Mouse (Mus musculus) embryo, embryonic 10.5 days (tissue): ENCODE measurements around the gene Far1.

Source experiments
- DNase-seq: peaks from one replicate; pipeline ENCODE4 v3.0.0-alpha.2; 2015; ENCODE audit warnings: low spot score

Gene Far1

GRCm38 (mm10) chr7:113513286-113513962 is at the start of gene Far1:
Gene Far1 (plus strand): TSS chr7:113513834.
- peak; percentile 98 for DNase-seq

- DNase-seq: no peak
Observed at GRCm38 (mm10) chr7:113468345-113468744, 45.3 kb upstream of the Far1 start.

- no peak for DNase-seq
Observed at GRCm38 (mm10) chr7:113470671-113471070, 43.0 kb upstream of the Far1 start.

- no peak for DNase-seq
Observed at GRCm38 (mm10) chr7:113471653-113472052, 42.0 kb upstream of the Far1 start.

DNA sequence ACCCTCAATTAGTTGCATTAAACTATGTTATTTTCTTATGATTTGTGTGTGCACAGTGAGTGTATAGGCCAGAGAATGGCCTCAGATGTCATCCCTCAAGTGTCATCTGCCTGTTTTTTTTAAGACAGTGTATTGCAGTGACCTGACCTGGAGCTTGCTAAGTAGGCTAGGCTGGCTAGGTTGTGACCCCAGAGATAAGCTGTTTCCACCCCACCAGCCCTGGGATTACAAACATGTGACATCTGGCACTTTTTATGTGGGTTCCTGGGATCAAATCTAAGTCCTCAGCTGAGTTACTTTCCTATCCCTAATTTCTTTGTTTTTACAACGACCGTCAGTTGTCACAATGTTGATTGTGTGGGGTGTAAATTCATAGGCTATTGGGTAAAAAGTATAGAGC is 17.8 kb upstream of the Far1 start:
- no peak for DNase-seq

GRCm38 (mm10) chr7:113498413-113498812 is 15.2 kb upstream of the Far1 start:
- DNase-seq: no peak

DNA sequence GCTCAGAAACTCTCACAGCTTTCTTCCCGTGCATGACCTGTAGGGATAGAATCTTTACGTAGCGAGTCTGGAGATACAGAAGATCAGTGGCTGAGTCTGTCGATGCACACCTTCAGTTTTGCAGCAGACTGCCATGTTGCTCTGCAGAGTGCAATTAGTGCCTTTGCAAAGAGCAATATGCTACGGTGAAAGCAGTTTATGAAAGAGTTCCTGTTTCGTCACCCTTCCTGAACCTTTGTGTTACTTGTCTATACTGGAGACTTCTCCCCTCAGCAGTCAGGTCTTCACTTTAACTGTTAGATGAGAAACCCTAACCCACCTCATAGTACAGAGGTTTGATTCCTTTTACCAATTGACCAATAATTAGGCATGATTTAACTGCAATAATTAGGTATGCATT is 13.8 kb upstream of the Far1 start:
- DNase-seq: no peak

- no peak for DNase-seq
Observed at GRCm38 (mm10) chr7:113502453-113502852, 11.2 kb upstream of the Far1 start.

DNA sequence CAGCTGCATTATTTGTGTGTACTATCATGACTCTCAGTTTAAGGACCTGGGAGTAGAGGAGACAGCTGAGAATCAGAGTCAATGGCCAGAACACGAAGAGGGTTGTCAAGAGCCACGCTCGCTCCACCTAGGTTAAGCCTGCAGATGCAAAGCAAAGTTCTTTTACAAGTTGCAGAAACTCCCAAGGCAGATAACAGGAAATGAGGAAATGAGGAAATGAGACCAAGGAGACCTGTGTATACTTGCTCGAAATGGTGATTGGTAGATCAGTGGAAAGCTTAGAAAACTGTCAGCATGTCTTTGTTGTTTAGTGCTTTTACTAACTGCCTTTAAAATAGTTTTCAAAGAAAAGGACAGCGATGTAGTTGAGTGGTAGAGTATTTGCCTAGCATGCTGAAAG is 8.6 kb upstream of the Far1 start:
- no peak for DNase-seq

- no peak for DNase-seq
Observed at GRCm38 (mm10) chr7:113505516-113506045, 8.1 kb upstream of the Far1 start.

GRCm38 (mm10) chr7:113507846-113508245 is 5.8 kb upstream of the Far1 start:
- DNase-seq: no peak

- DNase-seq: no peak
Observed at GRCm38 (mm10) chr7:113511396-113511795, 2.2 kb upstream of the Far1 start.

DNA sequence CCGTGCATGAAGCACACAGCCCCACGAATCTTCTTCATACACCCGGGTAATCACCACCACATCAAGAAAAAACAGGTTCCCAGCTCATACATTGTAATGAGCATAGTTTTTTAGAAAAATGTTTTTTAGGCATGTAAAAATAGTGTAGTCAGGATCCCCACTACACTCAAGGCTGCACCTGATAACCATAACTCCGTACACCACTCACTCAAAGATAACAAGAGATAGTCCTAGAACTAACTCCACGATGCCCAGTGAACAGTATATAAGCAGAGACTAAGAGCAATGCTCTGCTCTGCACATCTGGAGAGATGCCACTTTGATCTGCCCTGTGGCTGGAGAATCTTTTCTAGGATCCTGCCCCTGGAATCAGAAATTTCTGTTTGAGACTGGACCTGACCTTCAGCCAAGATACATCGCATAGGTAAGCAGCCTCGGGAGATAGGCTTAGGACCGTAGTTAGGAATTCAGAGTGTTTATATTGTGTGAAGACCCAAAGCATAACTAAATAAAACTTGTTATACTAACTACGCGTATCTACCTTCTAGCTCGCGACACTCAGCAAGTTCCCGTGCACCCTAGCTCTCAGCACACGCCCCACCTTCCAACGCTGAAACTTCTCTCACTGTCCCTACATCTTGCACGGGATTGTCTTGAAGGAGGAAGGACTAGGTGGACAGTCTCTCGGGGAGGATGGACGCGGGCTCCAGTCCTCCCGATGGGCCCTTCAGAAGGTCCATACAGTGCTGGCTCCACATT is 928 bp upstream of the Far1 start:
- no peak for DNase-seq

DNA sequence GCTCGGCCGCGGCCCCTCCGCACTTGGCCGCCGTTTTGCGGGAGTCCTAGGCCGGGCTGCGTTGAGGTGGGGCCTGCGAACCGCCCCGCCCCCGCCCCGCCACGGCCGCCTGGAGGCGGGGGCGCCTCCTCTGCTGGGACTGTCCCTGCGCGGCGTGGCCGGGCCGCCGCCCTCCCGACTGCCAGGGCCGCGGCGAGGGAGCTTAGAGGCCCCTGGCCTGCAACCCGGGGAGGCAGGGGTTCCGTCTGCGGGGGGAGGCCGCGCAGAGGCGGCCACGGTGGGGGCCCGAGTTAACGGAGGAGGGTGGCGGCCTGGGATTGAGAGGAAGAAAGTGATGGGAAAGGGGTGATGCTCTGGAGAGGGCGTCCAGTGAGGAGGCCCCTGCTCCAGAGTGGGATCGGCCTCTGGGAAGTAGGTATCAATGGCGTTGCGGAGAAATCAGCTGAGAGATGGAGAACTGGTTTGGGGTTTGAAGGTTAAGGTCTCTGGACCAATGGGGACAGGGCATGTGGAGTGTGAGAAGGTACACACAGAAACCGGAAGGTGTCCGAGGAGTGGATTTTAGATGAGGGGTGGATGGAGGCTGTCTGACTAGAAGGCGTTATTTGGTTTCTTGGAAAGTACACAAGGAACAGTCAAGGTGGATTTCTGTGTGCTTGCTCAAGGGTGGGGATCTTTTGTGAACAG is 472 bp downstream of the Far1 start:
- DNase-seq: peak; percentile 68

DNA sequence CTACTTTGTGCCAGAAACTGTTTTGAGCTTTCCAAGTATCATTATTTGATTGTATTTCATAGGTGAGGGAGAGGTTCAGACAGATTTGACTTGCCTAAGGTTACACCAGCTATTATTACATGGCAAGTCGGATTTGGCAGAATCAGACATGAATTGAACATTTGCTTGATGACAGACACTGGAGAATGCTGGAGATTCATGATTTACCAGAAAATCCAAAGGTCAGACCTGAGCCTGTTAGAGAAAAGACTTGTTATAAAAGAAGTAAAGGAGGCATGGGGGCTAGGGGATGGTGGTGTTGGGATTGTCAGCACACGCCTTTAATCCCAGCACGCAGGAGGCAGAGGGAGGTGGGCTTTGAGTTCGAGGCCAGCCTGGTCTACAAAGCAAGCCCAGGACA is 2.2 kb downstream of the Far1 start:
- DNase-seq: no peak

- DNase-seq: no peak
Observed at GRCm38 (mm10) chr7:113518419-113518818, 4.8 kb downstream of the Far1 start.

DNA sequence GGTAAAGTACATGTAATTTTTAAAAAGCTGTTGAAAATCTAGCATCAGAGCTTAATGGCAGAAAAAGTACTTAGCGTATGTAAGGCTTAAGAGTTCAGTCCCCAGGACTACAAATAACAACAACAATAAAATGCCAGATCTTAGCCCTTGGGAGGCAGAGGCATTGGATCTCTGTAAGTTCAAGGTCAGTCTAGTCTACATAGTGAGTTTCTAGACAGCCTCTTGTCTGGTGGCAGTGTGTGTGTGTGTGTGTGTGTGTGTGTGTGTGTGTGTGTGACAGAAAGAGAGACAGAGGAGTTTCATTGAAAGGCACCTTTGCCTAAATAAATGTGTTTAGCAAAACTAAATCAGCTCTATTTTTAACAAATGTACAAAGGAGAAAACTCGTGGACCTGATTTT is 5.3 kb downstream of the Far1 start:
- no peak for DNase-seq

DNA sequence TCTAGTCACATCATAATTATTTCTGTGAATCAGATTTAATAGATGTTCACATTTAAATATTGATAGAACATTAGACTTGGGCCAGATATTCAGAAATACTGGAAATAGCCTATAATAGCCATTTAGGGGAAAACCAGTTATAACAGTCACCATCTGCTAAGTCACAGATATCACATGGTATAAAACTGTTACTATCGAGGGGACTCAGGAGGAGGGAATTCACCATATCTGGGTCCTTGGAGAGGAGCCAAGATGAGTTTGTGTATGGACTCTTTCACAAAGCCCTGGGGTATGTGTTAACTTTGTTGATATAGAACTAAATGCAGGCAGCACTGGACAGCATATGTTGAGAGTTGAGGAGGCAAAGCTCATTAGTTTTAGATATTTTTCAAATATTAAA is 29.5 kb downstream of the Far1 start:
- DNase-seq: no peak

GRCm38 (mm10) chr7:113551742-113552463 is 38.3 kb downstream of the Far1 start:
- DNase-seq: no peak

DNA sequence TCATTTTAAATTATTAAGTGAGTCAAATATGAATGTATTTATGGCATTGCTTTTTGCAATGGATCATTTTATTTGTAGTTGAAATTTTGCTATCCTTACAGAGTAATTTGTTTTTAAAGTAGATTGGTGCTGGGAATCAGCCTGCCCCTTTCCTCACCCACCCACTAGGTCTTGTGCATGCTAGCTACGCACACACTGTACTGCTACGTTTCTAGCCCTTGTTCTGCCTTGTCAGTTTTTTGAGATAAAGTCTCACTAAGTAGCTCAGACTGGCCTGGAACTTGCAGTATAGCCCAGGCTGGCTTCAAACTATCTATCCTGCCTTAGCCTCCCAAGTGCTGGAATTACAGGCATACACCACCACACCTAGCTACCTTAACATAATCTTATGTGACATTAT is 38.9 kb downstream of the Far1 start:
- no peak for DNase-seq

GRCm38 (mm10) chr7:113556138-113556537 is 42.5 kb downstream of the Far1 start:
- DNase-seq: no peak

- no peak for DNase-seq
Observed at GRCm38 (mm10) chr7:113566892-113567291, 53.3 kb downstream of the Far1 start.
